Mouse (Mus musculus): Measurements from ENCODE around the gene Rgs6. TPM values are rescaled to one million over a fixed set of nuclear protein-coding genes. Genes with fewer than 3 reads are reported as not detected.

The Rgs6 gene
- polyA plus RNA-seq, 1 experiment, result 16.8 TPM

DNA sequence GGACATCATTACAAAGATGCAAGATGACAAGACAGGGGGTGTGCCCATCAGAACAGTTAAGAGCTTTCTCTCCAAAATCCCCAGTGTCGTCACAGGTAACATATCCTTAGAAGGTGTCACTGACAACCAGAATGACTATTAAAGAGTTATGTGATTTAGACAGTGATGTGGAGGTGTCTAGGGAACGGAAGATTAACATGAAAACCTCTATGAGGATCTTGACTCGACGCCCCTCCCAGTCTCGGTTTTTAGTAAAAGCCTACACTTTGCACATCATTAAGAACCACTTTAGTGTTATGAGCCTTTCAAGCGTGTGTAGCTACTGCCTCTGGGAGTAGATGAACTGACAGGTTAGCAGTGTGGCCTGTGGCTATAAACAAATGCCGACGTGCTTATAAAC lies 397.2 kb downstream of the Rgs6 start:
- TF ChIP-seq POLR2A (IDR thresholded peaks at IDR 0.05; ENCODE audit: borderline replicate concordance, insufficient read depth, low read length) (no peak), CTCF (IDR thresholded peaks at IDR 0.05; ENCODE audit: borderline replicate concordance, insufficient read depth, low read depth, low read length) (no peak)
- Histone ChIP-seq H3K4me3 (replicated peaks; ENCODE audit: insufficient read depth, low read depth, low read length) (no peak overlapping the region), H3K4me1 (ENCODE audit: control insufficient read depth, insufficient read depth, low read length) (no peaks in the 10 kb centered on the region), H3K27me3 (ENCODE audit: control insufficient read depth, insufficient read depth, low read length) (no peaks in the 10 kb centered on the region), H3K27ac (ENCODE audit: insufficient read depth, low read length) (no peak overlapping the region)
- no peak for DNase-seq
- WGBS, result 94% methylated on average over 8 of the region's 8 CpGs

GRCm38 (mm10) chr12:82987661-82988060 lies 399.6 kb downstream of the Rgs6 start:
- TF ChIP-seq POLR2A (IDR thresholded peaks at IDR 0.05; ENCODE audit: borderline replicate concordance, insufficient read depth, low read length) (no peak), CTCF (IDR thresholded peaks at IDR 0.05; ENCODE audit: borderline replicate concordance, insufficient read depth, low read depth, low read length) (no peak)
- 23% methylated on average over 1 of the region's 1 CpGs for WGBS

GRCm38 (mm10) chr12:82993905-82994304 lies 405.8 kb downstream of the Rgs6 start:
- H3K27me3 ChIP-seq (ENCODE audit: control insufficient read depth, insufficient read depth, low read length), result no peaks in the 10 kb centered on the region
- no peaks in the 10 kb centered on the region for H3K4me1 ChIP-seq (ENCODE audit: control insufficient read depth, insufficient read depth, low read length)
- no peak overlapping the region for H3K27ac ChIP-seq (ENCODE audit: insufficient read depth, low read length)
- no peak for TF ChIP-seq CTCF (IDR thresholded peaks at IDR 0.05; ENCODE audit: borderline replicate concordance, insufficient read depth, low read depth, low read length)
- no peak for TF ChIP-seq POLR2A (IDR thresholded peaks at IDR 0.05; ENCODE audit: borderline replicate concordance, insufficient read depth, low read length)
- no peak overlapping the region for H3K4me3 ChIP-seq (replicated peaks; ENCODE audit: insufficient read depth, low read depth, low read length)
- DNase-seq, result no peak
- 41% methylated on average over 4 of the region's 4 CpGs for WGBS

More at GRCm38 (mm10) chr12:82987661-82988060, 399.6 kb downstream of the Rgs6 start:
- H3K27ac ChIP-seq (ENCODE audit: insufficient read depth, low read length), result no peak overlapping the region
- no peaks in the 10 kb centered on the region for H3K27me3 ChIP-seq (ENCODE audit: control insufficient read depth, insufficient read depth, low read length)
- no peaks in the 10 kb centered on the region for H3K4me1 ChIP-seq (ENCODE audit: control insufficient read depth, insufficient read depth, low read length)
- H3K4me3 ChIP-seq (replicated peaks; ENCODE audit: insufficient read depth, low read depth, low read length), result no peak overlapping the region
- DNase-seq, result peak in 1 of 2 experiments; percentile 7

GRCm38 (mm10) chr12:82996775-82997174 lies 408.7 kb downstream of the Rgs6 start:
- Histone ChIP-seq H3K27ac (ENCODE audit: insufficient read depth, low read length) (no peak overlapping the region), H3K4me1 (ENCODE audit: control insufficient read depth, insufficient read depth, low read length) (no peaks in the 10 kb centered on the region), H3K27me3 (ENCODE audit: control insufficient read depth, insufficient read depth, low read length) (no peaks in the 10 kb centered on the region; the same call in 1 of the 2 replicates), H3K4me3 (replicated peaks; ENCODE audit: insufficient read depth, low read depth, low read length) (no peak overlapping the region)
- WGBS, result 57% methylated on average over 4 of the region's 4 CpGs
- DNase-seq, result no peak
- TF ChIP-seq POLR2A (IDR thresholded peaks at IDR 0.05; ENCODE audit: borderline replicate concordance, insufficient read depth, low read length), result no peak
- no peak for TF ChIP-seq CTCF (IDR thresholded peaks at IDR 0.05; ENCODE audit: borderline replicate concordance, insufficient read depth, low read depth, low read length)

DNA sequence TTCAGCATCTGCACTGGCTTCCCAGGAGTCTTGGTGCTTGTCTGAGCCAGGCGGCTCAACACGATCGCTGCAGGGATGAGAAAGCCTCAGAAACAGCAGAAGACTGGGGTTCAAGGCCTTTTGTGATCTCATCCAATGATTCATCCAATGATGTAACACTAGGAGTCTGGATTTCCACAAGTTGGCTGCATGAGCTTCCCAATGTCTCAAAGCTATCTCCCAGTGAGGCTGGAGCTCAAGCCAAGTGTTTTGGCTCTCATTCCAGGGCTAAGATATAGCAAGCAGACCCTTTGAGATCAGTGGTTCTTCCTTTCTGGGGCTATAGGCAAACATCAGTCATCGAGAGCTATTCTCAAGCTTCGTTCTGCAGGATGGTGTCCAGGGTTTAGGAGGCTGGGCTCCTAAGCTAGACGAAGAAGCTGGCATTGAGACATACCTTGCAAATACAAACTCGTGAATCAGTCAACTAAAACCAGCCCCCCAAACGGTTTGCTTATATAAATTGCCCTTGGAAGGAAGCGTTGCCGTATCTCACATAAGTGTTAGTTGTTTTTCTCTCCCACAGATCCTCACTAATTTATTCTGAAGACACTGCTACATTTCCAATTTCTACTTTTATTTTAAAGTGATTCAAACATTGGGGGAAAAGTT lies 410.7 kb downstream of the Rgs6 start:
- H3K4me3 ChIP-seq (replicated peaks; ENCODE audit: insufficient read depth, low read depth, low read length), result no peak overlapping the region
- H3K4me1 ChIP-seq (ENCODE audit: control insufficient read depth, insufficient read depth, low read length), result peaks cover 3% of the 10 kb centered on the region; the same call in 1 of the 2 replicates
- no peak for DNase-seq
- TF ChIP-seq CTCF (IDR thresholded peaks at IDR 0.05; ENCODE audit: borderline replicate concordance, insufficient read depth, low read depth, low read length) (no peak), POLR2A (IDR thresholded peaks at IDR 0.05; ENCODE audit: borderline replicate concordance, insufficient read depth, low read length) (no peak)
- H3K27me3 ChIP-seq (ENCODE audit: control insufficient read depth, insufficient read depth, low read length), result no peaks in the 10 kb centered on the region; the same call in 1 of the 2 replicates
- 86% methylated on average over 10 of the region's 10 CpGs for WGBS
- H3K27ac ChIP-seq (ENCODE audit: insufficient read depth, low read length), result no peak overlapping the region

DNA sequence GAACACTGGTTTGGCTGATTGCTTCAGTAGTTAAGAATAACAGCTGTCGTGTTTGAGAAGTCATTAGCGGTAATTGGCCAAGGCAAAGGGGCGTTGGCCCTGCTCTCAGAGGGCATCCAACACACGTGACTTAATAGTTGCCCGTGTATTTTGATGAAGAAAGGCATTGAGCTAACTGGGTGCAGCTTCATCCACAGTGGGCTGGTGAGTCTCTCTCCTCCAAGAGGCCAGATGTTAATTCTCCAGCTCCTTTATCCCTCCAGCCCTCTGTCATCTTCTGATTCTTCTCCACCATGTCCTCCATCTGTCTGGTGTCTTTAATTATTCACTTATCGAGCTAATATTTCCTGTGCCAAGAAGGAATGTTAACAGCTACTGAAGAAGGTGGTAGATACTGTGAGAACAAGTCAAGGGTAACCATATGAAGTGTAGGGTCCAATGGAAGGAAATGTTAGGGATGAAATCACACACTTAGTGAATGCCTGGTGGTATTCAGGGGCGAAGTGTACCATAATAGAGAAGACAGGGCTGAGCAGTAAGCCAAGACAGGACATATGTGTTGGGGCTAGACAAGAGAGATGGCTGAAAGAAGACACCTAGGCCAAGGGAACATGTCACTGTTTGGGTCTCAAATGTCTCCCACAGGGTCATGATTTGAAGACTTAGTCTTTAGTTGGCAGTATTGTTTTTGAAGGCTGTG lies 411.4 kb downstream of the Rgs6 start:
- WGBS, result 68% methylated on average over 7 of the region's 7 CpGs

DNA sequence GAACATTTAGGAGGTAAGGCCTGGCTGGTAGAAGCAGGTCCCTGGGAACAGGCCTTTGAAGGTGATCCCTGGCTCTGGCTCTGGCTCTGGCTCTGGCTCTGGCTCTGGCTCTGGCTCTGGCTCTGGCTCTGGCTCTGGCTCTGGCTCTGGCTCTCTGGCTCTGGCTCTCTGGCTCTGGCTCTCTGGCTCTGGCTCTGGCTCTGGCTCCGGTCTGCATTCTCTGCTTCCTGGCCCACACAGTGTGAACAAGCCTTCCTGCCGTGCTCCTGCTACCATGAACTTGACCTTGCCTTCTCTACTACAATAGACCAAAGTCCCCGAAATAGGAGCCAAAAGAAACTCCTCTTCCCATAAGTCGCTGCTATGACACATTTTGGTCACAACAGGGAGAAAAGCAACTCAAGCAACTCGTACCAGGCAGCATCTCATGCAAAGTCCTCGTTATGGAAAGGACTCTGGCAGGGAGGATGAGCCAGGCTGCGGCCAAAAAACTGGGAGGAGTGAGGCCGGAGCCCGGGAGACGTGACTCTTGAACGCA lies 412.0 kb downstream of the Rgs6 start:
- DNase-seq, result peak; percentile 35 to 53
- no peaks in the 10 kb centered on the region; the same call in 1 of the 2 replicates for H3K27me3 ChIP-seq (ENCODE audit: control insufficient read depth, insufficient read depth, low read length)
- WGBS, result 13% methylated on average over 11 of the region's 11 CpGs
- H3K27ac ChIP-seq (ENCODE audit: insufficient read depth, low read length), result no peak overlapping the region
- H3K4me3 ChIP-seq (replicated peaks; ENCODE audit: insufficient read depth, low read depth, low read length), result no peak overlapping the region
- TF ChIP-seq CTCF (IDR thresholded peaks at IDR 0.05; ENCODE audit: borderline replicate concordance, insufficient read depth, low read depth, low read length) (no peak), POLR2A (IDR thresholded peaks at IDR 0.05; ENCODE audit: borderline replicate concordance, insufficient read depth, low read length) (no peak)
- H3K4me1 ChIP-seq (ENCODE audit: control insufficient read depth, insufficient read depth, low read length), result peaks cover 3% of the 10 kb centered on the region; the same call in 1 of the 2 replicates

More for the DNA sequence above, 411.4 kb downstream of the Rgs6 start:
- H3K27me3 ChIP-seq (ENCODE audit: control insufficient read depth, insufficient read depth, low read length), result no peaks in the 10 kb centered on the region; the same call in 1 of the 2 replicates
- no peak overlapping the region for H3K27ac ChIP-seq (ENCODE audit: insufficient read depth, low read length)
- no peak for DNase-seq
- peaks cover 3% of the 10 kb centered on the region; the same call in 1 of the 2 replicates for H3K4me1 ChIP-seq (ENCODE audit: control insufficient read depth, insufficient read depth, low read length)
- TF ChIP-seq POLR2A (IDR thresholded peaks at IDR 0.05; ENCODE audit: borderline replicate concordance, insufficient read depth, low read length) (no peak), CTCF (IDR thresholded peaks at IDR 0.05; ENCODE audit: borderline replicate concordance, insufficient read depth, low read depth, low read length) (no peak)
- H3K4me3 ChIP-seq (replicated peaks; ENCODE audit: insufficient read depth, low read depth, low read length), result no peak overlapping the region

All from cerebellum, adult 2 months (tissue).